Mouse (Mus musculus) cerebellum, adult (tissue): ENCODE results near the gene Tmcc1.

ENCODE experiments used
- ATAC-seq: cut with Nextera tagmentation; 2 replicates; pipeline ENCODE4 v1.9.2; 2017; ENCODE audit warnings: mild to moderate bottlenecking, moderate library complexity, mixed read lengths; ENCODE audit not compliant: insufficient number of reproducible peaks, low FRiP score, low TSS enrichment

Gene Tmcc1

GRCm38 (mm10) chr6:115996171-115996851 lies 197.0 kb downstream of the Tmcc1 start:
- ATAC-seq, result no peak

GRCm38 (mm10) chr6:115995531-115995941 lies 197.8 kb downstream of the Tmcc1 start:
- no peak for ATAC-seq

GRCm38 (mm10) chr6:115994877-115995520 lies 198.3 kb downstream of the Tmcc1 start, which contains the start of gene Plxnd1:
Plxnd1 (minus strand) TSS chr6:115995005.
- ATAC-seq, result peak; percentile 47; the same call in 1 of the 2 replicates

GRCm38 (mm10) chr6:115994146-115994876 lies 199.0 kb downstream of the Tmcc1 start:
- no peak for ATAC-seq

- ATAC-seq, result no peak
These were observed 199.7 kb downstream of the Tmcc1 start for GRCm38 (mm10) chr6:115993463-115994145.

- no peak for ATAC-seq
These were observed 200.3 kb downstream of the Tmcc1 start for GRCm38 (mm10) chr6:115992981-115993380.

GRCm38 (mm10) chr6:115991881-115992620 lies 201.2 kb downstream of the Tmcc1 start:
- no peak for ATAC-seq

GRCm38 (mm10) chr6:115991108-115991880 lies 202.0 kb downstream of the Tmcc1 start:
- ATAC-seq, result no peak

- no peak for ATAC-seq
These were observed 202.8 kb downstream of the Tmcc1 start for GRCm38 (mm10) chr6:115990479-115990878.

- no peak for ATAC-seq
These were observed 203.2 kb downstream of the Tmcc1 start for GRCm38 (mm10) chr6:115990056-115990455.

GRCm38 (mm10) chr6:115989607-115990006 lies 203.7 kb downstream of the Tmcc1 start:
- ATAC-seq, result no peak

- ATAC-seq, result no peak
These were observed 204.3 kb downstream of the Tmcc1 start for GRCm38 (mm10) chr6:115989032-115989431.

GRCm38 (mm10) chr6:115987096-115987747 lies 206.1 kb downstream of the Tmcc1 start:
- ATAC-seq, result peak; percentile 3; the same call in 1 of the 2 replicates

GRCm38 (mm10) chr6:115986472-115987095 lies 206.7 kb downstream of the Tmcc1 start:
- ATAC-seq, result 0 out of 2 replicates have a peak, but pooled peaks have one; percentile 22

- ATAC-seq, result no peak
These were observed 207.7 kb downstream of the Tmcc1 start for GRCm38 (mm10) chr6:115985622-115986021.

GRCm38 (mm10) chr6:115984580-115984979 lies 208.7 kb downstream of the Tmcc1 start:
- no peak for ATAC-seq

- no peak for ATAC-seq
These were observed 209.8 kb downstream of the Tmcc1 start for GRCm38 (mm10) chr6:115983306-115984038.
